Mouse (Mus musculus) E14TG2a.4 (cell line): ENCODE measurements around the gene Rbbp5.

Experiments
- H3K27me3 ChIP-seq: 2 replicates; pipeline ENCODE4 v1.6.1; 2014; ENCODE audit warnings: low read length, control low read depth; ENCODE audit not compliant: insufficient read depth
- H3K36me3 ChIP-seq: 2 replicates; pipeline ENCODE4 v1.6.1; 2014; ENCODE audit warnings: low read length, control low read depth; ENCODE audit not compliant: insufficient read depth
- H3K4me1 ChIP-seq: replicated peaks from 2 replicates; pipeline ENCODE4 v1.6.1; 2014; ENCODE audit warnings: low read depth, low read length, control low read depth
- H3K4me3 ChIP-seq: replicated peaks from 2 replicates; pipeline ENCODE4 v1.5.1; 2014; ENCODE audit warnings: mild to moderate bottlenecking, low read length
- H3K9me3 ChIP-seq: 2 replicates; pipeline ENCODE4 v1.6.1; 2014; ENCODE audit warnings: low read length, control low read depth
- CTCF ChIP-seq: conservative IDR thresholded peaks from 2 replicates; pipeline ENCODE4 v1.5.1; 2014; ENCODE audit warnings: low read length
- NANOG ChIP-seq: IDR thresholded peaks from 2 replicates; pipeline ENCODE4 v1.6.1; 2014; ENCODE audit warnings: borderline replicate concordance, low read length, mixed read lengths
- POU5F1 ChIP-seq: IDR thresholded peaks from 2 replicates; pipeline ENCODE4 v1.6.1; 2014; ENCODE audit warnings: low read length, borderline replicate concordance

Rbbp5 gene

GRCm38 (mm10) chr1:132506656-132507055 is 29.5 kb downstream of the Rbbp5 start:
- H3K27me3 ChIP-seq, result no peaks in the 10 kb centered on the region
- no peak overlapping the region for H3K4me3 ChIP-seq
- TF ChIP-seq POU5F1 (no peak), CTCF (no peak), NANOG (no peak)
- H3K36me3 ChIP-seq, result peaks cover 87% of the 10 kb centered on the region
- H3K9me3 ChIP-seq, result no peaks in the 10 kb centered on the region
- H3K4me1 ChIP-seq, result peaks cover 23% of the 10 kb centered on the region

- H3K27me3 ChIP-seq, result no peaks in the 10 kb centered on the region
Measured at GRCm38 (mm10) chr1:132509771-132510170, 32.6 kb downstream of the Rbbp5 start.

GRCm38 (mm10) chr1:132511521-132511920 is 34.4 kb downstream of the Rbbp5 start:
- peaks cover 34% of the 10 kb centered on the region for H3K4me1 ChIP-seq
- no peaks in the 10 kb centered on the region for H3K9me3 ChIP-seq
- H3K36me3 ChIP-seq, result peaks cover 43% of the 10 kb centered on the region
- H3K4me3 ChIP-seq, result no peak overlapping the region
- no peak for TF ChIP-seq POU5F1
- TF ChIP-seq NANOG, result no peak
- TF ChIP-seq CTCF, result no peak
- no peaks in the 10 kb centered on the region for H3K27me3 ChIP-seq

More at GRCm38 (mm10) chr1:132509771-132510170, 32.6 kb downstream of the Rbbp5 start:
- H3K36me3 ChIP-seq, result peaks cover 56% of the 10 kb centered on the region
- H3K4me3 ChIP-seq, result no peak overlapping the region
- no peaks in the 10 kb centered on the region for H3K9me3 ChIP-seq
- TF ChIP-seq CTCF (no peak), POU5F1 (no peak)
- H3K4me1 ChIP-seq, result peaks cover 40% of the 10 kb centered on the region

- TF ChIP-seq POU5F1 (no peak), CTCF (no peak), NANOG (no peak)
- H3K27me3 ChIP-seq, result no peaks in the 10 kb centered on the region
- peaks cover 37% of the 10 kb centered on the region for H3K36me3 ChIP-seq
- H3K4me3 ChIP-seq, result no peak overlapping the region
- H3K9me3 ChIP-seq, result no peaks in the 10 kb centered on the region
- H3K4me1 ChIP-seq, result peaks cover 33% of the 10 kb centered on the region
Measured at GRCm38 (mm10) chr1:132512106-132512505, 34.9 kb downstream of the Rbbp5 start.

GRCm38 (mm10) chr1:132515339-132515738 is 38.2 kb downstream of the Rbbp5 start:
- no peaks in the 10 kb centered on the region for H3K27me3 ChIP-seq
- no peak overlapping the region for H3K4me3 ChIP-seq
- H3K9me3 ChIP-seq, result no peaks in the 10 kb centered on the region
- TF ChIP-seq POU5F1 (no peak), NANOG (no peak), CTCF (no peak)
- H3K36me3 ChIP-seq, result peaks cover 5% of the 10 kb centered on the region
- H3K4me1 ChIP-seq, result peaks cover 23% of the 10 kb centered on the region

- H3K9me3 ChIP-seq, result no peaks in the 10 kb centered on the region
- TF ChIP-seq NANOG (no peak), CTCF (no peak), POU5F1 (no peak)
- no peak overlapping the region for H3K4me3 ChIP-seq
- H3K27me3 ChIP-seq, result no peaks in the 10 kb centered on the region
- H3K36me3 ChIP-seq, result peaks cover 4% of the 10 kb centered on the region; the same call in 1 of the 2 replicates
- H3K4me1 ChIP-seq, result peaks cover 34% of the 10 kb centered on the region
Measured at GRCm38 (mm10) chr1:132516776-132517175, 39.6 kb downstream of the Rbbp5 start.

- no peak for TF ChIP-seq POU5F1
- TF ChIP-seq CTCF, result no peak
- no peak for TF ChIP-seq NANOG
- peaks cover 31% of the 10 kb centered on the region for H3K4me1 ChIP-seq
- 0 out of 2 replicates have a peak, but pooled peaks cover 5% of the 10 kb centered on the region for H3K27me3 ChIP-seq
- no peak overlapping the region for H3K4me3 ChIP-seq
- peaks cover 4% of the 10 kb centered on the region; the same call in 1 of the 2 replicates for H3K36me3 ChIP-seq
- no peaks in the 10 kb centered on the region for H3K9me3 ChIP-seq
Measured at GRCm38 (mm10) chr1:132518621-132519020, 41.5 kb downstream of the Rbbp5 start.

- no peak for TF ChIP-seq NANOG
- TF ChIP-seq POU5F1, result no peak
- TF ChIP-seq CTCF, result no peak
- Histone ChIP-seq H3K36me3 (peaks cover 4% of the 10 kb centered on the region; the same call in 1 of the 2 replicates), H3K9me3 (no peaks in the 10 kb centered on the region), H3K4me3 (no peak overlapping the region), H3K27me3 (0 out of 2 replicates have a peak, but pooled peaks cover 5% of the 10 kb centered on the region), H3K4me1 (peaks cover 20% of the 10 kb centered on the region)
Measured at GRCm38 (mm10) chr1:132519734-132520133, 42.6 kb downstream of the Rbbp5 start.

GRCm38 (mm10) chr1:132520764-132521163 is 43.6 kb downstream of the Rbbp5 start:
- peak; percentile 18 for TF ChIP-seq CTCF
- no peak for TF ChIP-seq NANOG
- H3K4me1 ChIP-seq, result peaks cover 23% of the 10 kb centered on the region
- no peaks in the 10 kb centered on the region for H3K9me3 ChIP-seq
- peaks cover 4% of the 10 kb centered on the region; the same call in 1 of the 2 replicates for H3K36me3 ChIP-seq
- H3K4me3 ChIP-seq, result peak overlapping the region; percentile 68
- H3K27me3 ChIP-seq, result 0 out of 2 replicates have a peak, but pooled peaks cover 7% of the 10 kb centered on the region
